Mouse (Mus musculus): Measurements from ENCODE around the gene Grin3b.

DNA sequence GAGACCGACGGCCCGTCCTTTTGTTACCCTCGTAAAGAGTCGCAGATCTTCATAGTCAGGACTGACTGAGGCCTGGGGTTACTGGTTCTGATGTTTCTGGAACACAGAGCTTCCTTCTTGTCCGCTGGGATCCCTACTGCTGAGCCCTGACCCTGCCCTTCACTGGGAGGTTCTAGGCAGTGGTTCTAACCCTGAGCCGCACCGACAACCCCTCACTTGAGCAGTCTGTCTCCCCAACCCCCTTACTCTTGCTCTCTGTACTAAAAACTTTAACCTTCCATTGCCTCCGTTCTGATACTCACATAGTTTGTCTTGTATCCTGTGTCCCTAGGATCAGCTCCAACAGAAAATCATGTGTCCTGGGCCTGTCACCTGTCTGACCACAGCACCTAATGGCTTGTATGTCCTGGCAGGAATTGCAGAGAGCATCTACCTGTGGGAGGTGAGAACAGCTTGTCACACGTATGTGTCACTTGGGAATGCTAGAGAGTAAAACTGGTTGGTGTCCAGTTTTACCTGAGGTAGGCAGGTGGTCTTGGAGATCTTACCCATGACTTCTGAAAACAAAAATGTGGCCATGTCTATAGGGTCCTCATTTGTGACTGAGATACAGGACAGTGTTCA is 9.7 kb upstream of the Grin3b start:
- TF ChIP-seq MAFK (IDR thresholded peaks at IDR 0.05; ENCODE audit: insufficient read depth, low read depth, low read length): no peak
- TF ChIP-seq HCFC1 (IDR thresholded peaks at IDR 0.05; ENCODE audit: borderline replicate concordance, insufficient read depth, low read length): no peak
